Mouse (Mus musculus) C2C12 (cell line): ENCODE measurements around the gene Slc22a23.

Experiments used
- CEBPB ChIP-seq: IDR thresholded peaks from one replicate; pipeline ENCODE4 v1.6.1; 2011; ENCODE audit warnings: low read depth, mild to moderate bottlenecking, control low read depth, moderate library complexity
- CTCF ChIP-seq: IDR thresholded peaks from one replicate; pipeline ENCODE4 v1.5.1; 2011; ENCODE audit not compliant: control insufficient read depth, insufficient read depth, insufficient read length
- MAX ChIP-seq: IDR thresholded peaks from one replicate; pipeline ENCODE4 v1.6.1; 2011; ENCODE audit warnings: mild to moderate bottlenecking, control low read depth
- MYOG ChIP-seq: IDR thresholded peaks from one replicate; pipeline ENCODE4 v1.6.1; 2011; ENCODE audit not compliant: control insufficient read depth, insufficient read length; ENCODE audit errors: extremely low read depth
- USF1 ChIP-seq: IDR thresholded peaks from one replicate; pipeline ENCODE4 v1.6.1; 2011; ENCODE audit warnings: low read depth, mild to moderate bottlenecking, control low read depth, moderate library complexity

DNA sequence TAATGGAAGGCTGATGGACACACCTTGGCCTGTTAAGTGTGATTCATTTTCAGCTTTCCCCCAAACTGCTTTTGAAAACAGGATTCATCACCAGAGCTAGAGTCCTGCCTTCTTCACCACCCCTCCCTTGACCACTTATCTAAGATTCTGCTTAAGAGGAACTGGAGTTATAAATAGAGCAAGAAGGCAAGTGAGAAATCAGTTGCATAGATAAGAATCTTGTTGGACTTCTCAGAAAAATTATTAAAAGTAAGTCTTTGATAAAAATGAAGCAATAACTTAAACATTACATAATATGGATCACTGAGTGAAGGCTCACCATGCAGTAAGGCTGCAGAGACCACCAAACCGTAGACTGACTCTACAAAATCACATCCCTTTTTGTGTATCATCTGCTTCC is 18.0 kb downstream of the Slc22a23 start:
- TF ChIP-seq CTCF, result no peak
- TF ChIP-seq USF1, result no peak
- TF ChIP-seq MAX, result no peak
- TF ChIP-seq MYOG, result no peak
- TF ChIP-seq CEBPB, result no peak
